Mouse (Mus musculus): ENCODE measurements around the gene Mcts2.

- TF ChIP-seq CTCF (IDR thresholded peaks at IDR 0.05; ENCODE audit: low read depth, low read length) (no peak), POLR2A (IDR thresholded peaks at IDR 0.05; ENCODE audit: borderline replicate concordance, low read depth, low read length) (no peak)
Measured at GRCm38 (mm10) chr2:152675252-152675791, 11.5 kb upstream of the Mcts2 start.

All from bone marrow macrophage, adult 2 months (primary cell).